Mouse (Mus musculus) embryonic facial prominence, embryonic 10.5 days (tissue): ENCODE measurements around the gene Fastkd5. TPM values are rescaled to one million over a fixed set of nuclear protein-coding genes. Genes with fewer than 3 reads are reported as not detected.

ENCODE experiments used
- DNase-seq: peaks from one replicate; pipeline ENCODE4 v3.0.0-alpha.2; 2017; ENCODE audit warnings: low spot score
- H3K27ac ChIP-seq: fragments of 300-500 bp; sonication (generic); replicated peaks from 2 replicates; pipeline ENCODE4 v1.5.1; 2016; ENCODE audit warnings: mild to moderate bottlenecking
- H3K27me3 ChIP-seq: fragments of 300-500 bp; sonication (generic); replicated peaks from 2 replicates; pipeline ENCODE4 v1.6.1; 2016; ENCODE audit warnings: low read depth, mild to moderate bottlenecking; ENCODE audit not compliant: poor library complexity, severe bottlenecking
- H3K36me3 ChIP-seq: fragments of 300-500 bp; sonication (generic); replicated peaks from 2 replicates; pipeline ENCODE4 v1.6.1; 2016; ENCODE audit warnings: mild to moderate bottlenecking, moderate library complexity
- H3K4me1 ChIP-seq: fragments of 300-500 bp; sonication (generic); 2 replicates; pipeline ENCODE4 v1.6.1; 2016
- H3K4me3 ChIP-seq: fragments of 300-500 bp; sonication (generic); 2 replicates; pipeline ENCODE4 v1.5.1; 2016; ENCODE audit warnings: mild to moderate bottlenecking, moderate library complexity
- H3K9me3 ChIP-seq: fragments of 300-500 bp; sonication (generic); 2 replicates; pipeline ENCODE4 v1.6.1; 2016; ENCODE audit warnings: mild to moderate bottlenecking
- WGBS: fragments of 180-500 bp; shearing (Covaris S2); methylation state at CpG from one replicate; pipeline ENCODE4 v1.1.7; 2016; 5-methylcytosine and 5-hydroxymethylcytosine counted together
- polyA plus RNA-seq: library from polyadenylated mRNA; unstranded; fragments of >200 nt; fragmentation: Nextera tagmentation; extraction: Ambion mirVana; gene quantifications from 2 replicates; pipeline ENCODE4 v1.2.1, GENCODE M21; 2016

Gene Fastkd5
- polyA plus RNA-seq, 1 experiment from 2014 or later: 23.3 TPM

DNA sequence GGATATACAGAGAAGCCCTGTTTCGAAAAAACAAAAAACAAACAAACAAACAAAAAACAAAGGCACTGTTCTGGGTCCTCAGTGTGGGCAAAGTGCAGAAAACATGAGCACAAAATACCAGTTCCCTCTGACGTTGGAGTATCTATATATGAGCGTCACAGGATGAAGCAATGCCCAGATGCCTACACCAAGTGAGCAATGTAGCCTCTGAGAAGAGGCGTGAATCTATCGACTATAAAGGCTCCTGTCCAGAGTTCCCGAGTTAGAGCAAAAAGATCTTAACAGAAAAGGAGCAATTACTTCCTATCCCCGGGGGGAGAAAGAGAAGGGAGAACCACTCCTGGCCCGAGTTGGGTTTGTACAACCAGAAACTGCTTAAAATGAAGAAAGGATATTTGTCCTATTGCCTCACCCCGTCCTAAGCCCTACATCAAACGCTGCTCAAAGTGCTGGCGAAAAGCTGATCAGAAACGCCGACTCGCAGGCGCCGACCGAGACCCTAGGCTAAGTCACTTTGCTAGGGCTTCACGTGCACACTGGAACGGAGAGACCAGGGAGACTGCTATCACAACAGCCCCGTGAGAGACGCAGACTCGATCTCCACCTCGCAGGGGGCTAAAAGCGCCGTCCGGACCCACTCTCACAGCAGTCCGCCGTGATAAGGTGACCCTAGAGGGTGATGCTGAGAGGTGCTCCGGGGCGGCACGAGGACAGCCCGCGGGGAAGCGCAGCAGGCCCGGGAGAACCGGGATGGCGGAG is 568 bp downstream of the Fastkd5 start:
- no peaks in the 10 kb centered on the region for H3K9me3 ChIP-seq
- H3K4me3 ChIP-seq: peak overlapping the region; percentile 100
- H3K27me3 ChIP-seq: peaks cover 13% of the 10 kb centered on the region
- 2% methylated on average over 37 of the region's 37 CpGs for WGBS
- peaks cover 40% of the 10 kb centered on the region for H3K36me3 ChIP-seq
- H3K27ac ChIP-seq: peak overlapping the region; percentile 92
- H3K4me1 ChIP-seq: peaks cover 32% of the 10 kb centered on the region
- no peak for DNase-seq

DNA sequence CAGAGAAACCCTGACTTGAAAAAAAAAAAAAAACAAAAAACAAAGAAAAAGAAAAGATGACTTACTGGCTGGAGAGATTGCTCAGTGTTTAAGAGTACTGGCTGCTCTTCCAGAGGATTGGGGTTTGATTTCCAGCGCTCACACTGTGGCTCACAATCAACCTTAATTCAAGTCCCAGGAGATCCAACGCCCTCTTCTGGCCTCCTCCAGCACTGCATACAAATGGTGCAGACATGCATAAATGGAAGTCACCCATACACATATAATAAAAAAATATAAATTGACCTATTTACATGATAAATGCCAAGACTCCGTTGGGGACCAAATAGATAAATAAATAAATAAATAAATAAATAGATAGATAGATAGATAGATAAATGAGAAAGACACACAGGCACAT is 1.4 kb downstream of the Fastkd5 start:
- Histone ChIP-seq H3K27me3 (peaks cover 5% of the 10 kb centered on the region), H3K36me3 (peaks cover 48% of the 10 kb centered on the region), H3K9me3 (no peaks in the 10 kb centered on the region), H3K4me3 (peak overlapping the region; percentile 100), H3K4me1 (peaks cover 23% of the 10 kb centered on the region), H3K27ac (no peak overlapping the region)
- WGBS: 62% methylated on average over 3 of the region's 3 CpGs
- no peak for DNase-seq

DNA sequence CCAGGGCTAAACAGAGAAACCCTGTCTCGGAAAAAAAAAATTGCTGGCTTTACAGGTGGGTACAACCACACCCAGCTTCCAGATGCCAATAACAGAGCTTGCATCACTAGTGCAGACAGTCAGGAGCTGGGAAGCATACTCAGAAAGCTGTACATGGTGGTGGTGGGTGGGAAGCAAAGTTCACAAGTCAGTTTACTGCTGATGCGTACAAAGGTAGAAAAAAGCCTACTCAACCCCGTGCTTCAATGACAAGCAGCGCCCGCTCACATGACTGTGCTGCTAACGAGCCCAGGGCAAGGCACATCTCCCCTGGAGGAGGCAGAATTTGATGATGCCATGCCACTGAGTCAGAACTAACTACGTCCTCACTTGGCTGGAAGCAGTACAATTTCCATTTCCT is 10.9 kb downstream of the Fastkd5 start:
- no peaks in the 10 kb centered on the region for H3K27me3 ChIP-seq
- H3K4me3 ChIP-seq: no peak overlapping the region
- no peak overlapping the region for H3K27ac ChIP-seq
- no peaks in the 10 kb centered on the region for H3K9me3 ChIP-seq
- WGBS: 93% methylated on average over 7 of the region's 7 CpGs
- peaks cover 92% of the 10 kb centered on the region for H3K36me3 ChIP-seq
- no peaks in the 10 kb centered on the region for H3K4me1 ChIP-seq
- DNase-seq: no peak

DNA sequence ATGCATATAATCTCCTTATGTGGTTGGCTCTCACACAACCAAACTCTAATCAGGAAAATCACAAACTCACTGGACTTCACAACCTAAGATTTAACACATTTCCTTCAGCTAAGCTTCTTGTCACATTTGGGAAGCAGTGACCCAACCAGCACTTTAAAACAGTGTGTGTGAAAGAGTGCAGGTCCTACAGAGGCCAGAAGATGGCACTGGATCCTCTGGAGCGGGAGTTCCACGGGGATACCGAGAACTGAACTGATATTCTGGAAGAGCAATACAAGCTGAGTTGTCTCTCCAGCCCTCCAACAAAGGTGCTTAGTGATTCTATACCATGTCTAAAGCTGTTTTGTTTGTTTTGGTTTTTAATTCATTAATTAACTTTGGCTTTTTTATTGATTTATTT is 16.7 kb downstream of the Fastkd5 start:
- Histone ChIP-seq H3K9me3 (no peaks in the 10 kb centered on the region), H3K27ac (no peak overlapping the region), H3K4me1 (no peaks in the 10 kb centered on the region), H3K36me3 (peaks cover 72% of the 10 kb centered on the region), H3K4me3 (no peak overlapping the region), H3K27me3 (no peaks in the 10 kb centered on the region)
- 65% methylated on average over 3 of the region's 3 CpGs for WGBS
- no peak for DNase-seq

DNA sequence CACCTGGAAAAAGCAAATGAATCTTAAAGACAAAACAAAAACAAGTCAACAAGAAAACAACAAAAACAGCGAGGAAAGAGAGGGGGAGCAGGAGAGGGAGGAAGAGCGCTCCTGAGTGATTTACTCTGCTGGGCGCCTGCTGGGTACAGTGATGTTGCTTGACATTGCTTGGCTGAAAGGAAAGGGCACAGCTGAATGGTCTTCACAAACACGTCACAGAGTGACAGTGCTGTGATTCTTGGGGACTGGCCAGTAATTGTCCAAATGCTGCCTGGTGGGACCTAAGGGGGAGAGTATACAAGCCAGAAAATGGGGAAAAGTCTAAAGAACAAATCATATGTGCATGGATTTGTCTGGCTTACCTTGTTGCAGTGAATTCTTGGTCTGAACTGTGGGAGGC is 27.6 kb downstream of the Fastkd5 start:
- WGBS: 89% methylated on average over 4 of the region's 4 CpGs
- Histone ChIP-seq H3K4me1 (no peaks in the 10 kb centered on the region), H3K27me3 (no peaks in the 10 kb centered on the region), H3K36me3 (peaks cover 75% of the 10 kb centered on the region), H3K4me3 (no peak overlapping the region), H3K9me3 (no peaks in the 10 kb centered on the region), H3K27ac (no peak overlapping the region)
- DNase-seq: no peak

DNA sequence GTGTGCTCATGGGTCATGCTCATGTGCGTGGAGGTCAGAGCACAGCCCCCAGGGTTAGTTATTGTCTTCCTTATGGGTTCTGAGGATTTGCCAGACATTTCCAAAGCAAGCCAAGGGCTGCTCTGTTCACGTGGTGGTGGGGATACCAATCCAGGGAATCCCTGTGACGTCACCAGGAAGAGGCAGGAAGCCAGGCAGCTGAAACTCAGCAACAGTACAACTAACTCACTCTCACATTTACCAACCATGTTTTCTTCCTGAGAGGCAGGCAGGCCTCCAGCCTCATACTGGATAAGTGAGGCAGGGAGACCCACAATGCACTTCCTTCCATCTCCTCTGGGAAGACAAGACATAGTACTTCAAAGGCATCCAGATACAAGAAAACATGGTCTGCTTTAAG is 31.4 kb downstream of the Fastkd5 start:
- Histone ChIP-seq H3K4me3 (no peak overlapping the region), H3K36me3 (peaks cover 92% of the 10 kb centered on the region), H3K27ac (no peak overlapping the region), H3K27me3 (no peaks in the 10 kb centered on the region), H3K9me3 (no peaks in the 10 kb centered on the region), H3K4me1 (no peaks in the 10 kb centered on the region)
- DNase-seq: no peak
- WGBS: 78% methylated on average over 3 of the region's 3 CpGs

DNA sequence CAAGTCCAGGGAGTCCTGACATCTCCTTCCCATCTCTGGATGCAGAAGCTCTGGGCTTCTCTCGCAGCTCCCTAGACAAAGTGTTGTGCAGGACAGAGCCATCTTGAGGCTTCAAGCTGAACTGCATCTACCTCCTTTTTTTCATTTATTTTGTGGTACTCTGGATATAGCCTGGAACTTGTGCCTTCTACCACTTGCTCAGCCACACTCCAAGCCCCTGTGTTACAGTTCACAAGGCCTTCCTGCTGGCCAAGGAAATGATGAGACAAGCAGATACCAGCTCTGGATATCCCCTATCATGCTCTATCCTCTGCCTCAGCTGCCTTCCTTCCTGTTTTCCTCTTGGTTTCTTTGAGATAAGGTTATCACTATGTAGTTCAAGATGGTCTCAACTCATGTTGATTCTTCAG is 32.2 kb downstream of the Fastkd5 start:
- 34% methylated on average over 1 of the region's 1 CpGs for WGBS
- no peak for DNase-seq
- Histone ChIP-seq H3K27ac (no peak overlapping the region), H3K9me3 (no peaks in the 10 kb centered on the region), H3K4me1 (no peaks in the 10 kb centered on the region), H3K36me3 (peaks cover 92% of the 10 kb centered on the region), H3K4me3 (no peak overlapping the region), H3K27me3 (no peaks in the 10 kb centered on the region)

DNA sequence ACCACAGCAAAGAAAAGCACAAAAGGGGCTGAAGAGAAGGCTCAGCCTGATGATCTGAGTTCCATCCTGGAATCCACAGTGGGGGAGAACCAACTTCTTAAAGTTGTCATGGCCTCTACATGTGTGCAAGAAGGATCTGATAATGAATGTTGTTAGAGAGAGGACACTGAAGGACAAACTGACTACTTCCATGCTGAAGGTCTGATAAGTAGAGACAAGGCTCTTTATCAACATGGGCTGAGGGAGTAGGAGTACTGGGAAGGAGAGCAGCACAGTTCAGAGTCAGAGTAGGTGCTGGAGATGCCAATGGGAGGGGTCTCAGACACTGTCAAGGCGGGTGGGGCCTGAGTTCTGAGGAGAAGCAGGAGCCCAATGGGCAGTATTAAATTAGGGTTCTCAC is 34.2 kb downstream of the Fastkd5 start:
- WGBS: 78% methylated on average over 1 of the region's 1 CpGs
- no peaks in the 10 kb centered on the region for H3K27me3 ChIP-seq
- no peak overlapping the region for H3K27ac ChIP-seq
- H3K4me1 ChIP-seq: no peaks in the 10 kb centered on the region
- peaks cover 96% of the 10 kb centered on the region for H3K36me3 ChIP-seq
- DNase-seq: no peak
- H3K4me3 ChIP-seq: no peak overlapping the region
- no peaks in the 10 kb centered on the region for H3K9me3 ChIP-seq

DNA sequence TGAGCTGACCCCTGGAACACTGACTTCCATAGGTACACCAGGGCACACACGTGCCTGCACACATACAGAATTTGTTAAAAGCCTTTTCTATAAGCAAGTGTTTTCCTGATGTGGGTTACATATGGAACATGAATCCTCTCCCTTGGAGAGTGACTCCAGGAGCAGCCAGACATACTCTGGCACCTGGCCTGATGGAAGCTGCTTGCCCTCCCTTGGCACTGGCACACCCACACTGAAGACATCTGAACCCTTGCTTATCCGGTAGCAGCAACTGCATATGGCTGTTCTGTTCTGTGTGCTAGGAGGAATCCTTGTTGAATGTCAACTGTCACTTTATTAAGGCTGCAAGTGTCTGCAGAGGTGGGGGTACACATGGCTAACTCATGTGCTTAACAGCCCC is 38.8 kb downstream of the Fastkd5 start:
- 90% methylated on average over 2 of the region's 2 CpGs for WGBS
- no peak for DNase-seq
- H3K4me3 ChIP-seq: no peak overlapping the region
- H3K4me1 ChIP-seq: no peaks in the 10 kb centered on the region; the same call in 1 of the 2 replicates
- peaks cover 61% of the 10 kb centered on the region for H3K36me3 ChIP-seq
- no peaks in the 10 kb centered on the region for H3K9me3 ChIP-seq
- 0 out of 2 replicates have a peak, but pooled peaks cover under 1% of the 10 kb centered on the region for H3K27me3 ChIP-seq
- H3K27ac ChIP-seq: no peak overlapping the region

DNA sequence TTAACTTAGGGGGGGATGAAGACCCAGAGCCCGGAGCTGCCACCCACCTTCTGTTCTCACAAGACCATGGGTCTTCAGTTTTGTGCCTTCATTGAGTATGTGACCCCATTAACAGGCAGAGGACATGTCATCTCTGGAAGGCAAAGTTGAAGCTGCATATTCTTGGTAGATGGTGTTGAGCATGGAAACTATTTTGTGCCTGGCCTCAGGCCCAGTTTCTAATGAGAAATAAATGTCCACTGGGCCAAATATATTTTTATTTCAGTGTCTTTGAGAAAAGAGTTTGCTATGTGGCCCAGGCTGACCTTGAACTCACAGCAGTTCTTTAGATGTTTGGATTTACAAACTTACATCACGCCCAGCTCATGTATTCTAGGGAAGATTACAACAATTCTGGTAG is 40.1 kb downstream of the Fastkd5 start:
- DNase-seq: no peak
- Histone ChIP-seq H3K36me3 (peaks cover 49% of the 10 kb centered on the region), H3K9me3 (no peaks in the 10 kb centered on the region), H3K27me3 (peaks cover 7% of the 10 kb centered on the region; the same call in 1 of the 2 replicates), H3K4me1 (no peaks in the 10 kb centered on the region; the same call in 1 of the 2 replicates), H3K4me3 (no peak overlapping the region), H3K27ac (no peak overlapping the region)
- 96% methylated on average over 2 of the region's 2 CpGs for WGBS

DNA sequence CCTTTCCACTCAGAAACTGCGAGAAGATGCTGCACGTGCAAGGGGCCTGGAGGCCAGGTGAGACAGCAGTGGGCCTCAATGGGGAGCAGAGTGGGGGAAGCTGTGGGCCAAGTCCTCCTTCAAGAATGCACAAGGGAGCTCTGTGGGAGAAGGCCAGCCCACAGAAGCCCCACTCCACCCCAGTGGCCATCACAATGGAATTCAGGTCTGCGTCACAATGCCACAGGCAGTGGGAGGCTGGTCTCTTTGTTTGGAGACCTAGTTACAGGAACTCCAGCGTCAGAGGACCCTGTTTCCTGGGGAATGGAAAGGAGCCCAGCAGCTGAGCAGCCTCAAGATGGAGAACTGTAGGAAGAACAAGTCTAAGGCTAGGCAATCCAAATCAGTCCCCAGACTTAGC is 40.7 kb downstream of the Fastkd5 start:
- H3K4me3 ChIP-seq: no peak overlapping the region
- no peaks in the 10 kb centered on the region for H3K9me3 ChIP-seq
- H3K27ac ChIP-seq: no peak overlapping the region
- peaks cover 12% of the 10 kb centered on the region; the same call in 1 of the 2 replicates for H3K27me3 ChIP-seq
- H3K36me3 ChIP-seq: peaks cover 44% of the 10 kb centered on the region
- no peak for DNase-seq
- no peaks in the 10 kb centered on the region; the same call in 1 of the 2 replicates for H3K4me1 ChIP-seq
- 73% methylated on average over 4 of the region's 4 CpGs for WGBS

DNA sequence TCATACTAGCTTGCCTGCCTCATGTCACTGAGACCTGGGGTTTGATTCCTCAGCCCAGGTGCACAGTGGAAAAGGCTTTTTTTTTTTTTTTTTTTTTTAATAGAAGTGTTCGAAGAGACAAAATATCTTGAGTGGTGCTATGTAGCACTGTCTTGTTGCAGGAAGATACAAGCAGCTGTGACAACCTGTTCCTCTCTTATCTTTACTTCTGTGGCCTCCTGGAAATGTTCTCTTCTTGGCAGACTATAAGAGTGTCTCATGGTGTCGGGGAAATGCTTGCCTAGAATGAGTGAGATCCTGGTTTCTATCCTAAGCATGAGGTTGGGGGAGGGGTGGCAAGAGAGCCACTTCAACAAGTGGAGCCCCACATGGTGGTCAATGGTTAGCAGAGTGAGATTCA is 41.5 kb downstream of the Fastkd5 start:
- Histone ChIP-seq H3K4me1 (no peaks in the 10 kb centered on the region; the same call in 1 of the 2 replicates), H3K9me3 (no peaks in the 10 kb centered on the region), H3K27ac (no peak overlapping the region), H3K4me3 (no peak overlapping the region), H3K27me3 (peaks cover 19% of the 10 kb centered on the region), H3K36me3 (peaks cover 38% of the 10 kb centered on the region)
- whole genome bisulfite sequencing: 84% methylated on average over 2 of the region's 2 CpGs
- no peak for DNase-seq

DNA sequence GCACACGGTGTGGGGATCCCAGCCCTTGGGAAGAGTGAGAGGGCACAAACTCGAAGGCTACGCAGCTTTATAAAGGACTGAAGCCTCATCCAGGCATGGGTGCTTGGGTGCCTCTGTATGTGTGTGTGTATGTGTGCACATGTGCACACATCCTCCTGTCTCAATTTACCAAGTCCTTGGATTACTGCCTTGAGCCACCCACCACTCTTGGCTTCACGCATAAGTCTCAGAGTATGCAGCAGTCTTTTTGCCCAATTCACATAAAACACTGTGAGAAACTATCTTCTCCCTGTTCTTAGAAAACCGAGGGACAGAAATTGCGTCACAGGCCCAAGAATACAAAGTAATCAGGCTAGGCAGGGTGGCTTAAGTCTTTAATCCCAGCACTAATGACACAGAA is 43.8 kb downstream of the Fastkd5 start:
- peaks cover 15% of the 10 kb centered on the region for H3K36me3 ChIP-seq
- H3K9me3 ChIP-seq: no peaks in the 10 kb centered on the region
- peaks cover 43% of the 10 kb centered on the region for H3K27me3 ChIP-seq
- no peak for DNase-seq
- 86% methylated on average over 6 of the region's 6 CpGs for WGBS
- no peak overlapping the region for H3K4me3 ChIP-seq
- H3K27ac ChIP-seq: no peak overlapping the region
- peaks cover 1% of the 10 kb centered on the region; the same call in 1 of the 2 replicates for H3K4me1 ChIP-seq
